Mouse (Mus musculus) limb, embryonic 15.5 days (tissue): ENCODE measurements at regions not wholly inside any gene's neighbourhood (a gene's known extent, or its start where the extent isn't known, plus 50 kb on each side); places are given as distances from the start of the nearest gene placed in this dataset.

ENCODE experiments used
- ATAC-seq: fragments of 200-750 bp; cut with Nextera tagmentation; 2 replicates; pipeline ENCODE4 v1.8.0; 2017; ENCODE audit warnings: low read depth, moderate TSS enrichment; ENCODE audit not compliant: insufficient number of reproducible peaks, low FRiP score, low TSS enrichment
- H3K27ac ChIP-seq: fragments of 300-500 bp; sonication (generic); 2 replicates; pipeline ENCODE4 v1.5.1; 2015; ENCODE audit warnings: moderate library complexity, mild to moderate bottlenecking, inconsistent platforms
- H3K27me3 ChIP-seq: fragments of 300-500 bp; sonication (generic); 2 replicates; pipeline ENCODE4 v1.6.1; 2015; ENCODE audit warnings: inconsistent platforms
- H3K36me3 ChIP-seq: fragments of 300-500 bp; sonication (generic); 2 replicates; pipeline ENCODE4 v1.6.1; 2015; ENCODE audit warnings: inconsistent platforms
- H3K4me1 ChIP-seq: fragments of 300-500 bp; sonication (generic); 2 replicates; pipeline ENCODE4 v1.6.1; 2015; ENCODE audit warnings: inconsistent platforms
- H3K4me2 ChIP-seq: fragments of 300-500 bp; sonication (generic); 2 replicates; pipeline ENCODE4 v1.6.1; 2015; ENCODE audit warnings: mild to moderate bottlenecking, inconsistent platforms
- H3K4me3 ChIP-seq: fragments of 300-500 bp; sonication (generic); 2 replicates; pipeline ENCODE4 v1.5.1; 2015; ENCODE audit warnings: mild to moderate bottlenecking, inconsistent platforms
- H3K9ac ChIP-seq: fragments of 300-500 bp; sonication (generic); 2 replicates; pipeline ENCODE4 v1.6.1; 2015; ENCODE audit warnings: inconsistent platforms
- H3K9me3 ChIP-seq: fragments of 300-500 bp; sonication (generic); 2 replicates; pipeline ENCODE4 v1.6.1; 2016; ENCODE audit warnings: inconsistent platforms
- WGBS: fragments of 180-500 bp; shearing (Covaris S2); methylation state at CpG from one replicate; pipeline ENCODE4 v1.1.7; 2015; 5-methylcytosine and 5-hydroxymethylcytosine counted together

- no peak for ATAC-seq
- Histone ChIP-seq H3K27me3 (no peaks in the 10 kb centered on the region), H3K4me2 (no peak overlapping the region), H3K4me1 (no peaks in the 10 kb centered on the region), H3K9ac (no peak overlapping the region), H3K9me3 (no peaks in the 10 kb centered on the region), H3K4me3 (no peak overlapping the region), H3K27ac (no peak overlapping the region), H3K36me3 (no peaks in the 10 kb centered on the region)
- WGBS: 67% methylated on average over 9 of the region's 9 CpGs
Measured at GRCm38 (mm10) chr2:131436149-131436548, 55.1 kb upstream of the Smox start.

DNA sequence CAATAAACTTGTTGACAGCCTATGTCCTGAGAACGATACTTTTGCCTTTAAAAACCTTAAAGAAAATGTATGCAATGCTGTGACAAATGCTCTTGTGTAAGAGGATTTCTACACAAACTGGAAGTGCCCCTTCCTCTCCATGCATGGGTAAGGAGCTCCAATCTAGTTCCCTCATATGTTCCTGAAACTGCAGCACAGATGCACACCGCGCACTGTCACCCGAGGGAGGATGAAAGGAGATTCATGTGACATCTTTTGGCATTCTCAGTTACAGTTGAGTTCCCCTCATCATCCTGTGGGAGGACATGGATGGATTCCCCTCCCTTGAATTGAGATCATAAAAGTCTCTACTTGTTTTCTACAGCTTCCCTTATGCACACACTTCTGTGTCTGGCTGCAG, 60.8 kb upstream of the Smox start:
- Histone ChIP-seq H3K4me1 (no peaks in the 10 kb centered on the region), H3K4me2 (no peak overlapping the region), H3K4me3 (no peak overlapping the region), H3K27me3 (no peaks in the 10 kb centered on the region), H3K27ac (no peak overlapping the region), H3K36me3 (no peaks in the 10 kb centered on the region), H3K9ac (no peak overlapping the region), H3K9me3 (no peaks in the 10 kb centered on the region)
- no peak for ATAC-seq
- 83% methylated on average over 4 of the region's 4 CpGs for WGBS

DNA sequence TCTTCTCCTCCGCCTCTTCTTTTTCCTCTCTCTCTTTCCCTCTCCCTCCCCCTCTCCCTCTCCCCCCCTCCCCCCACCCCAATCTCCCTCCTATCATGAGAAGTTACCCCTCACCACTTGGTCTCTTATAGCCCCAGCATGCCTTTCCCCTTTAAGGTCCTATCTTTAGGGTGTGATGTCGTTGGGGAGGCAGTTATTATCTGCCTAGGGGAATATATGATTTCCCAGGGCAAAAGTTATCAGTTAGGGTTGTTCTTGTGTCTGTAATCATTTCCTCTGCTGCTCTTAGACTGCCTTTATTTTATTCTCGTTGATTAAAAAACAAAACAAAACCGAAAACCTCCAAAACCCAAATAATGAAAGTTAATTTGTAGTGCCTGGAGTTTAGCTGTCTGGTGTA, 63.2 kb upstream of the Smox start:
- Histone ChIP-seq H3K36me3 (no peaks in the 10 kb centered on the region), H3K9ac (no peak overlapping the region), H3K27ac (no peak overlapping the region), H3K4me2 (no peak overlapping the region), H3K4me3 (no peak overlapping the region), H3K9me3 (no peaks in the 10 kb centered on the region), H3K4me1 (no peaks in the 10 kb centered on the region), H3K27me3 (no peaks in the 10 kb centered on the region)
- 68% methylated on average over 4 of the region's 4 CpGs for WGBS
- no peak for ATAC-seq

DNA sequence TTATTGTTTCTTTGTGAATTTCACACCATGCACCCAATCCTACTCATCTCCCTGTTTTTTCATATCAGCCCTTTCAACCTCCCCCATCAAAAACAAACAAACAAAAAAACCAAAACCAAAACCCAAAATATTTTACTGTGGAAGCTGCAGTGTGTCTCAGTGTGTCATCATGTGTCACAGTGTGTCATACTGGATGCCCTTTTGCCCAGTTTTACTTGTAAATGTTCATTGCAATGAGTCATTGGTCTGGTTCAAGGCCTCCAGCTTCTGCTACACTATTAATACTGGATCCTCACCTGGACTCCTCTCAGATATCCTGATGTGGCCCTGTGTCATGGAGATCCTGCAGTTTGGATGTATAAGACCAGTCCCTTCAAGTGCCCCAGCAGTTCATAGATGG, 64.4 kb upstream of the Smox start:
- no peak overlapping the region for H3K4me3 ChIP-seq
- H3K27ac ChIP-seq: no peak overlapping the region
- no peak for ATAC-seq
- no peaks in the 10 kb centered on the region for H3K9me3 ChIP-seq
- H3K27me3 ChIP-seq: no peaks in the 10 kb centered on the region
- H3K9ac ChIP-seq: no peak overlapping the region
- 0 out of 2 replicates have a peak, but pooled peaks cover 2% of the 10 kb centered on the region for H3K4me1 ChIP-seq
- no peaks in the 10 kb centered on the region for H3K36me3 ChIP-seq
- H3K4me2 ChIP-seq: no peak overlapping the region

GRCm38 (mm10) chr2:131423616-131424320, 67.5 kb upstream of the Smox start:
- no peak overlapping the region for H3K4me3 ChIP-seq
- H3K27ac ChIP-seq: no peak overlapping the region
- H3K9ac ChIP-seq: no peak overlapping the region
- 0 out of 2 replicates have a peak, but pooled peaks cover 2% of the 10 kb centered on the region for H3K4me1 ChIP-seq
- ATAC-seq: no peak
- no peaks in the 10 kb centered on the region for H3K36me3 ChIP-seq
- no peaks in the 10 kb centered on the region for H3K9me3 ChIP-seq
- H3K27me3 ChIP-seq: no peaks in the 10 kb centered on the region
- H3K4me2 ChIP-seq: no peak overlapping the region
- WGBS: 49% methylated on average over 11 of the region's 11 CpGs

- 0 out of 2 replicates have a peak, but pooled peaks cover 2% of the 10 kb centered on the region for H3K4me1 ChIP-seq
- no peaks in the 10 kb centered on the region for H3K9me3 ChIP-seq
- no peaks in the 10 kb centered on the region for H3K27me3 ChIP-seq
- peak overlapping the region; percentile 53 for H3K4me3 ChIP-seq
- 0 out of 2 replicates have a peak, but pooled peaks have one; percentile 71 for ATAC-seq
- H3K9ac ChIP-seq: 0 out of 2 replicates have a peak overlapping the region, but pooled peaks have one; percentile 31
- peak overlapping the region; percentile 91 for H3K4me2 ChIP-seq
- under 1% methylated on average over 13 of the region's 13 CpGs for whole genome bisulfite sequencing
- H3K27ac ChIP-seq: peak overlapping the region; percentile 83
- H3K36me3 ChIP-seq: no peaks in the 10 kb centered on the region
Measured at GRCm38 (mm10) chr2:131422907-131423445, 68.3 kb upstream of the Smox start.

- H3K27me3 ChIP-seq: no peaks in the 10 kb centered on the region
- H3K4me2 ChIP-seq: no peak overlapping the region
- H3K27ac ChIP-seq: no peak overlapping the region
- WGBS: 57% methylated on average over 7 of the region's 7 CpGs
- H3K4me1 ChIP-seq: 0 out of 2 replicates have a peak, but pooled peaks cover 2% of the 10 kb centered on the region
- no peak overlapping the region for H3K4me3 ChIP-seq
- no peaks in the 10 kb centered on the region for H3K9me3 ChIP-seq
- H3K36me3 ChIP-seq: no peaks in the 10 kb centered on the region
- H3K9ac ChIP-seq: no peak overlapping the region
- ATAC-seq: no peak
Measured at GRCm38 (mm10) chr2:131418130-131418529, 65.4 kb upstream of the Rnf24 start.

GRCm38 (mm10) chr2:131417472-131417871, 64.8 kb upstream of the Rnf24 start:
- WGBS: 81% methylated on average over 2 of the region's 2 CpGs

GRCm38 (mm10) chr2:131416482-131416881, 63.8 kb upstream of the Rnf24 start:
- no peak for ATAC-seq
- H3K27ac ChIP-seq: no peak overlapping the region
- H3K4me2 ChIP-seq: no peak overlapping the region
- no peaks in the 10 kb centered on the region for H3K4me1 ChIP-seq
- no peak overlapping the region for H3K9ac ChIP-seq
- H3K9me3 ChIP-seq: no peaks in the 10 kb centered on the region
- 30% methylated on average over 6 of the region's 6 CpGs for WGBS
- H3K27me3 ChIP-seq: no peaks in the 10 kb centered on the region
- no peaks in the 10 kb centered on the region for H3K36me3 ChIP-seq
- no peak overlapping the region for H3K4me3 ChIP-seq

More at GRCm38 (mm10) chr2:131417472-131417871, 64.8 kb upstream of the Rnf24 start:
- H3K4me1 ChIP-seq: no peaks in the 10 kb centered on the region
- H3K27me3 ChIP-seq: no peaks in the 10 kb centered on the region
- H3K36me3 ChIP-seq: no peaks in the 10 kb centered on the region
- ATAC-seq: no peak
- no peak overlapping the region for H3K27ac ChIP-seq
- no peaks in the 10 kb centered on the region for H3K9me3 ChIP-seq
- no peak overlapping the region for H3K4me3 ChIP-seq
- no peak overlapping the region for H3K4me2 ChIP-seq
- no peak overlapping the region for H3K9ac ChIP-seq

DNA sequence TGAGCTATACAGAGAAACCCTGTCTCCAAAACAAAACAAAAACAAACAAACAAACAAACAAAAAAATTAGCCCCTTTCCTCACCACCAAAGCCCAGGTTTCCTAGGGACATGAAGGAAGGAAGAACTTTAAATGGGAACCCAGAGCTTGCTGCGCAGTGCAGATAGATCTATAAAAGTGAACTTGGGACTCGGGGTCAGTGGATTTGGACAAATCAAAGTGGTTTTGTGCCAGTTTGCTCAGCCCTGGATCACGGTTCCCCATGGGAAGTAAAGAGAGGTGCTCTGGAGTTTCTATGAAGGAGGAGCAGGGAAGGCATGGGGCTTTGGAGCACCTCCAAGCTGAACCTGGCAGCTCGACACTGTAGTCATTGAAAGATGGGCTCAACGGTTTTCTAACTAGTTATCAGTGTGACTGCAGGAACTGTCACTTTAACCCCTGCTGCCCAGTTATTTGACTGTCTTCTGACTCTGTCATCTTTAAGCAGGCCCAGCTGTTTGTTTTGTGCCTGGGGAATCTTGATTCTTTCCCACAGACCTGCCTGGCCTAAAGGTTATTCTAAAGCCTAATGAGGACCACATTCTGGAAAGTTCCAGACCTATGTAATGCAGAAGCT, 58.3 kb upstream of the Rnf24 start:
- Histone ChIP-seq H3K4me1 (no peaks in the 10 kb centered on the region), H3K9me3 (no peaks in the 10 kb centered on the region), H3K9ac (no peak overlapping the region), H3K27me3 (no peaks in the 10 kb centered on the region), H3K4me2 (no peak overlapping the region), H3K36me3 (no peaks in the 10 kb centered on the region), H3K27ac (no peak overlapping the region), H3K4me3 (no peak overlapping the region)
- 64% methylated on average over 5 of the region's 5 CpGs for WGBS
- no peak for ATAC-seq

- H3K36me3 ChIP-seq: no peaks in the 10 kb centered on the region
- no peak overlapping the region for H3K4me3 ChIP-seq
- H3K9ac ChIP-seq: no peak overlapping the region
- no peak overlapping the region for H3K27ac ChIP-seq
- H3K4me1 ChIP-seq: peaks cover 8% of the 10 kb centered on the region; the same call in 1 of the 2 replicates
- 74% methylated on average over 5 of the region's 5 CpGs for WGBS
- no peaks in the 10 kb centered on the region for H3K9me3 ChIP-seq
- no peak for ATAC-seq
- H3K27me3 ChIP-seq: no peaks in the 10 kb centered on the region
- no peak overlapping the region for H3K4me2 ChIP-seq
Measured at GRCm38 (mm10) chr2:131407337-131407736, 54.6 kb upstream of the Rnf24 start.

DNA sequence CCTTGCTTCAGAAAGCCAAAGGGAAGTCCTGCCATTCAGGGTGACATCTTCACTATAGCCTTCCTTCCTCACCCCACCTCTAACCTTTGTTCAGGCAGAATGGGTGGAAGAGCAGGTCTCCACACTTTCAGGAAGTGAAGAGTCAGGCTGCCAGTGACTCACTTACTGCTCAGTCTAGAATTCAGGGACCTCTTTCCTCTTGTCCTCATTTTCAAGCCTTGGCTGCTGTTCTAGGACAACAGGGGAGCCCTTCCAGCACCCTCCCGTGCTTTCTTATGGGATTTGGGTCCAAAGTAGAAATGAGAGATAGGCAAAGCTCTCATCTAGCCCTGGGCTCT, 51.5 kb upstream of the Rnf24 start:
- no peaks in the 10 kb centered on the region for H3K27me3 ChIP-seq
- no peak overlapping the region for H3K27ac ChIP-seq
- 58% methylated on average over 1 of the region's 1 CpGs for WGBS

More for the DNA sequence above, 51.5 kb upstream of the Rnf24 start:
- no peak overlapping the region for H3K9ac ChIP-seq
- no peak overlapping the region for H3K4me2 ChIP-seq
- no peak for ATAC-seq
- no peaks in the 10 kb centered on the region for H3K9me3 ChIP-seq
- H3K36me3 ChIP-seq: no peaks in the 10 kb centered on the region
- H3K4me1 ChIP-seq: peaks cover 23% of the 10 kb centered on the region
- H3K4me3 ChIP-seq: no peak overlapping the region
